Mouse (Mus musculus) kidney, adult 2 months (tissue): ENCODE measurements at regions not wholly inside any gene's neighbourhood (a gene's known extent, or its start where the extent isn't known, plus 50 kb on each side); places are given as distances from the start of the nearest gene placed in this dataset.
"Not testable (repeated sequence)": the region's sequence is repeated elsewhere in the genome, so short reads cannot be mapped to it uniquely, and the experiment has no call there.

Source experiments
- CTCF ChIP-seq: fragments of 200-500 bp; conservative IDR thresholded peaks from 2 replicates; pipeline ENCODE4 v1.5.1; 2011; ENCODE audit warnings: low read depth, mild to moderate bottlenecking, control low read depth, low read length, moderate library complexity, mixed read lengths; ENCODE audit not compliant: insufficient read depth, insufficient read length
- POLR2A ChIP-seq: fragments of 200-500 bp; IDR thresholded peaks from one replicate; pipeline ENCODE4 v1.6.1; 2011; ENCODE audit warnings: low read depth, low read length, control low read depth

GRCm38 (mm10) chrX:24153277-24153873, 194.6 kb upstream of the Gm4985 start:
- not testable (repeated sequence) for TF ChIP-seq CTCF, POLR2A
